Mouse (Mus musculus): ENCODE measurements around the gene Tlr7.

DNA sequence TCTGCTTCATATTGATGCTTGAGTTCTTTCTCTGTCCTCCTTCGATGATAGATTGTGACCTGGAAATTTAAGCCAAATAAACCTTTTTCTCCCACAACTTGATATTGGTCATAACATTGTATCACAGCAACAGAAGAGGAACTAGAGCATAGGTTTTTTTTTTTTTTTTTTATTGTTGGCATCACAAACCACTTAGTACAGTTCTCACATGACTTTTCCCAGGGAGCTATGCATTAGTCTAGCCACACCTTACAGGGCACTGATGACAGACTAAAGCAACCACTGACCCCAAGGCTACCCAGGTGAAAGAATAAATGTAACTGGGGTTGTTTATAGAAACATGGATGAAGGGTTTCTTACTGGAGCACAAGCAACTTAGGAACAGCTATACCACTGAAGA lies 7.6 kb upstream of the Tlr7 start:
- no peak for TF ChIP-seq GATA1 (IDR thresholded peaks at IDR 0.05; ENCODE audit: borderline replicate concordance, low read length)
- no peak for TF ChIP-seq FLI1 (IDR thresholded peaks at IDR 0.05; ENCODE audit: low read length)

Data from megakaryocyte, embryonic 14.5 days (primary cell).